In genomic region chr12:80002474-80003125, GRCm38 (mm10) we compare ENCODE assay signal across 10 mouse cellular contexts.
DNase-seq lines count a peak whose midpoint lies in the region; ATAC-seq and TF ChIP-seq lines count a peak whose summit lies in the region.
"Had no signal": no experiment of that assay in that cellular context is flagged by ENCODE, and none has a peak within 500 bp of the region (broad histone marks: within the 10 kb centered on the region; RNA-seq: fewer than 3 reads in every experiment).

No protein-coding gene starts in this region.

- TF ChIP-seq RAD21 in CH12.LX (IDR thresholded peaks at IDR 0.05; ENCODE audit: low read depth, low read length), result no peak

- no peak overlapping the region for H3K4me2 ChIP-seq in heart, postnatal 0 days (ENCODE audit: low read depth, low read length)
- no peak overlapping the region for H3K4me2 ChIP-seq in CH12.LX (ENCODE audit: insufficient read depth, low read depth, poor library complexity, severe bottlenecking)

- intact Hi-C loops in heart, postnatal 25 days (cut with DNase I), result no loop called here

- H3K27me3 ChIP-seq in heart, postnatal 0 days (ENCODE audit: control insufficient read depth, insufficient read depth, low read length), result no peaks in the 10 kb centered on the region
- H3K27me3 ChIP-seq in CH12.LX (replicated peaks), result no peaks in the 10 kb centered on the region
- H3K27me3 ChIP-seq in limb, embryonic 10.5 days (ENCODE audit: low read depth, poor library complexity, severe bottlenecking), result no peaks in the 10 kb centered on the region

- H3K36me3 ChIP-seq in heart, postnatal 0 days (replicated peaks; ENCODE audit: control insufficient read depth, insufficient read depth, low read length), result no peaks in the 10 kb centered on the region
- H3K36me3 ChIP-seq in CH12.LX (replicated peaks in 1 of 2; ENCODE audit: control insufficient read depth in 1 of 2, insufficient read depth in 1 of 2, low read length in 1 of 2), result no peaks in the 10 kb centered on the region
- no peaks in the 10 kb centered on the region for H3K36me3 ChIP-seq in limb, embryonic 10.5 days

- H3K4me3 ChIP-seq in heart, postnatal 0 days (ENCODE audit: low read depth, low read length), result no peak overlapping the region
- H3K4me3 ChIP-seq in CH12.LX (replicated peaks in 1 of 3; ENCODE audit: low read depth in 2 of 3, low read length in 2 of 3, poor library complexity in 1 of 3), result peak overlapping the region in 1 of 3 experiments; percentile 21
- H3K4me3 ChIP-seq in limb, embryonic 10.5 days, result no peak overlapping the region
- H3K4me3 ChIP-seq: erythroblast, embryonic 14.5 days had no signal

- WGBS in heart, postnatal 0 days, result 80% methylated on average over 13 of the region's 13 CpGs
- 77% methylated on average over 13 of the region's 13 CpGs for WGBS in limb, embryonic 10.5 days

- peaks cover 50% of the 10 kb centered on the region for H3K4me1 ChIP-seq in heart, postnatal 0 days (ENCODE audit: control insufficient read depth, insufficient read depth)
- peaks cover 62 to 98% of the 10 kb centered on the region in 2 experiments for H3K4me1 ChIP-seq in CH12.LX (ENCODE audit: control insufficient read depth in 1 of 2, insufficient read depth in 2 of 2)
- peaks cover 27% of the 10 kb centered on the region for H3K4me1 ChIP-seq in limb, embryonic 10.5 days

- TF ChIP-seq CTCF in heart, postnatal 0 days (IDR thresholded peaks at IDR 0.05; ENCODE audit: low read depth), result no peak
- TF ChIP-seq CTCF in CH12.LX (conservative IDR thresholded peaks at IDR 0.05 in 1 of 2, IDR thresholded peaks at IDR 0.05 in 1 of 2; ENCODE audit: low read depth in 2 of 2, low read length in 2 of 2), result no peak

- no peaks in the 10 kb centered on the region for H3K9me3 ChIP-seq in heart, postnatal 0 days (replicated peaks; ENCODE audit: control insufficient read depth, low read length)
- H3K9me3 ChIP-seq in CH12.LX (replicated peaks; ENCODE audit: low read length), result no peaks in the 10 kb centered on the region
- H3K9me3 ChIP-seq in limb, embryonic 10.5 days (replicated peaks), result no peaks in the 10 kb centered on the region

- no peak for DNase-seq in heart, postnatal 0 days (ENCODE audit: low spot score)
- no peak for DNase-seq in heart, postnatal 25 days (ENCODE audit: low spot score)
- no peak for DNase-seq in CH12.LX (ENCODE audit: extremely low read depth)
- DNase-seq in cerebellum, adult 8-10 months, result peak; percentile 20
- DNase-seq in limb, embryonic 10.5 days (ENCODE audit: low spot score), result no peak
- DNase-seq in c-Kit-positive CD71-positive TER-119-positive erythroid progenitor cells, embryonic 14.5 days (ENCODE audit: low spot score), result no peak
- no peak for DNase-seq in left cerebral cortex, adult 11 months (ENCODE audit: low spot score)
- no peak for DNase-seq in lung, adult 18-20 months
- DNase-seq: heart, postnatal 36 days had no signal

- 0 out of 2 replicates have a peak, but pooled peaks have one; percentile 22 for TF ChIP-seq POLR2A in CH12.LX (IDR thresholded peaks at IDR 0.05; ENCODE audit: low read depth, low read length)

- dilution Hi-C loops in CH12.LX (cut with MboI; ENCODE audit: extremely low pct_ligation_motif_present, extremely low pct_unique_long_range_greater_than_20kb, low sequenced_read_pairs), result no loop called here

- no peak overlapping the region for H3K9ac ChIP-seq in heart, postnatal 0 days (replicated peaks; ENCODE audit: low read depth, low read length)
- peak overlapping the region; percentile 21; the same call in 1 of the 2 replicates for H3K9ac ChIP-seq in CH12.LX (ENCODE audit: insufficient read depth, low read depth)

- H3K27ac ChIP-seq in heart, postnatal 0 days (ENCODE audit: low read depth), result 0 out of 2 replicates have a peak overlapping the region, but pooled peaks have one; percentile 43
- H3K27ac ChIP-seq in CH12.LX (ENCODE audit: insufficient read depth, low read depth), result peak overlapping the region; percentile 79
- H3K27ac ChIP-seq in limb, embryonic 10.5 days, result peak overlapping the region; percentile 77

- H3K79me2 ChIP-seq in CH12.LX (replicated peaks; ENCODE audit: control insufficient read depth, extremely low read depth, insufficient read depth, poor library complexity, severe bottlenecking), result no peaks in the 10 kb centered on the region

- no peak for TF ChIP-seq EP300 in heart, postnatal 0 days (IDR thresholded peaks at IDR 0.05; ENCODE audit: low read depth)
- TF ChIP-seq EP300 in CH12.LX (IDR thresholded peaks at IDR 0.05; ENCODE audit: low read length), result no peak

- in situ Hi-C loops in CH12.LX (cut with MboI; ENCODE audit: low pct_ligation_motif_present, low pct_unique_long_range_greater_than_20kb, low sequenced_read_pairs), result no loop called here

- ATAC-seq in heart, postnatal 0 days (ENCODE audit: insufficient read depth, low read depth), result no peak

TF ChIP-seq in CH12.LX, 34 proteins besides CTCF, POLR2A, EP300 and RAD21:
- TF ChIP-seq MEF2A (IDR thresholded peaks at IDR 0.05; ENCODE audit: borderline replicate concordance, low read depth, low read length), result no peak
- TF ChIP-seq SMC3 (IDR thresholded peaks at IDR 0.05; ENCODE audit: low read depth, low read length), result no peak
- no peak for TF ChIP-seq GABPA (IDR thresholded peaks at IDR 0.05; ENCODE audit: insufficient replicate concordance, low read depth, low read length)
- no peak for TF ChIP-seq ELF1 (IDR thresholded peaks at IDR 0.05; ENCODE audit: low read depth, low read length)
- no peak for TF ChIP-seq MXI1 (IDR thresholded peaks at IDR 0.05; ENCODE audit: low read depth, low read length)
- TF ChIP-seq ZC3H11A (IDR thresholded peaks at IDR 0.05; ENCODE audit: low read depth, low read length), result no peak
- no peak for TF ChIP-seq KAT2A (IDR thresholded peaks at IDR 0.05; ENCODE audit: insufficient replicate concordance, low read length)
- TF ChIP-seq CHD2 (IDR thresholded peaks at IDR 0.05; ENCODE audit: low read length), result no peak
- no peak for TF ChIP-seq JUND (conservative IDR thresholded peaks at IDR 0.05; ENCODE audit: low read depth, low read length)
- TF ChIP-seq JUN (IDR thresholded peaks at IDR 0.05; ENCODE audit: insufficient read depth, low read depth, low read length), result no peak
- no peak for TF ChIP-seq MAFK (IDR thresholded peaks at IDR 0.05; ENCODE audit: insufficient replicate concordance, low read length)
- no peak for TF ChIP-seq UBTF (IDR thresholded peaks at IDR 0.05; ENCODE audit: low read depth, low read length)
- TF ChIP-seq ZMIZ1 (IDR thresholded peaks at IDR 0.05; ENCODE audit: low read depth, low read length), result no peak
- no peak for TF ChIP-seq E2F4 (IDR thresholded peaks at IDR 0.05; ENCODE audit: insufficient replicate concordance, low read depth, low read length)
- TF ChIP-seq IRF4 (IDR thresholded peaks at IDR 0.05; ENCODE audit: low read depth, low read length), result no peak
- no peak for TF ChIP-seq ETS1 (conservative IDR thresholded peaks at IDR 0.05; ENCODE audit: low read depth, low read length)
- TF ChIP-seq POLR2AphosphoS2 (IDR thresholded peaks at IDR 0.05; ENCODE audit: low read depth, low read length), result no peak
- no peak for TF ChIP-seq MAZ (IDR thresholded peaks at IDR 0.05; ENCODE audit: low read depth, low read length)
- TF ChIP-seq MAX (IDR thresholded peaks at IDR 0.05; ENCODE audit: low read length), result no peak
